Mouse (Mus musculus) heart, postnatal 36 days (tissue): ENCODE measurements around the gene Ptgir. TPM values are rescaled to one million over a fixed set of nuclear protein-coding genes. Genes with fewer than 3 reads are reported as not detected.

Experiments
- DNase-seq, 2 experiments: peaks; one replicate each; pipeline ENCODE4 v3.0.0; 2021 to 2022
- intact Hi-C: fragments of 180-260 bp; cut with DNase I; formaldehyde crosslinking; loops from one replicate; pipeline ENCODE4 v1.15.1; 2025
- total RNA-seq, 2 experiments: library from RNA; stranded (reverse); gene quantifications; 2 replicates each; pipeline ENCODE4 v1.2.3; 2021

Ptgir gene
- total RNA-seq, 2 experiments from 2014 or later, result 2.9 TPM

DNA sequence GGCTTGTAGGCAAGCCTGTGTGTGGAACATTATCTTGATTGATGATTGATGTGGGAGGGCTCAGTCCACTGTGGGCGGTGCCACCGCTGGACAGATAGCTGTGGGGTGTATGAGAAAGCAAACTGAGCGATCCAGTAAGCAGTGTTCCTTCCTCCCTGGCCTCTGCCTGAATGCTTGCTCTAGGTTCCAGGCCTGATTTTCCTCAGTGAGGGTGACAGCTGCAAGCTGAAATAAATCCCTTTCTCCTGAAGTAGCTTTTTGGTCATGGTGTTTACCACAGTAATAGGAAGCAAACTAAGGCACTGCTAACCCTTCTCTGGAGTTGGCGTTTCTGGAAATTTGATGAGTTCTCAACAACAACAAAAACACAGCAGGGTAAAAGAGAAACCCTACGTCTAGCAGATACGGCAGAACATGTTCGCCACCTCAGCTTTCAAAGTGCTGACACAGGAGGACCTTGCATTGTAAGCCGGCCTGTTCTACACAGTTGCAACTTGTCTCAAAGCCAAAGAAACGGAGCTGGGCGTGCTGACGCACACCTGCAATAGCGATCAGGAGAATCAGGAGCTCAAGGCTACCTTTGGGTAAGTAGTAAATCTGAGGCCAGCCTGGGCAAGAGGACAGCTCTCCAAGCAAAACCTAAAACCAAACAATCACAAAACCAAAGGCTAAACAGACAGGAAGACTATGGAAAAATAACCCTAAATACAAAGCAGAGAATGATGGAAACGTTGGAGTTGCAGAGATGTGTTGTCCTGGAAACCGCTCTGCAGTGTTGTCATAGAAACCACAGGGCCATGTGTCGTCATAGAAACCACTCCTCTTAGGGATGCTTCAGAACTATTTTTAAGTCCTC lies 50.3 kb downstream of the Ptgir start:
- no peak for DNase-seq
- intact Hi-C loops, result no loop called here

DNA sequence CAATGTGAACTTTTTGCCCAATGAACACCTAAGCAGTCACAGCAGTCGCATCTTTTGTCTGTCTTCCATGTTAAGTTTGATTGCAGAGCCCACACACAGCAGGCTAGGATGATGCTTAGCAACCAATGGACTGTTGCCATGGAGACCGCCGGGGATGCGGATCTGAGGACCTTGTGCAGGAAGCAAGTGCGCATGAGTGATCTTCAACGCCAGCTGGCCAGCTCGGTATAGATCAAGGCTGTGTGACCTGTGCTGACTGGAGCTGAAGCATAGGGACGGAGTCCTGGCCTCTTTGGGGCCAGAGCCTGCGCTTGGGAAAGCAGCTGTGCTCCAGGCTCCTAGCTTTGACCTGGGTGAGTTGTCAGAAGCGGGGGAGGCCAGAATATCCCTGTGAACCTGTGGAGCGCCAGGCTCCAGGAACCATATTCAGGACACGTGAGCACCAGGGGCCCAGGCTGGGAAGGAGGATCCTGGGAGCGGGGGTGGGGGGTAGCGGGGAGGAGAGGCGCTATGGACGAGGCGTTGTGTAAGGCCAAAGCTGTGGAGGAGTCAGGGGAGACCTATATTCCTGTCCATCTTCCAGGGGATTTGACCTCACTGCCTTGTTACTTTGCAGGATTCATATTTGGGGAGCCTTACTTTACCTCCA lies 53.4 kb downstream of the Ptgir start, which contains the start of gene Pnmal1:
TSS of gene Pnmal1 (plus strand) at position 141 of the 649 bp plus-strand sequence.
- no peak for DNase-seq
- intact Hi-C loops, result no loop called here

Other genes starting within 250 kb of the Ptgir start
- gene Ceacam15, start 230.8 kb upstream of the Ptgir start, total RNA-seq, result not detected
- not detected for gene Ceacam9, start 184.6 kb upstream of the Ptgir start, total RNA-seq
- 10 to 100 TPM; 80.0 to 81.8 TPM for gene Ap2s1, start 168.1 kb upstream of the Ptgir start, total RNA-seq
- 10 to 100 TPM; 21.3 to 22.8 TPM for gene Slc1a5, start 125.2 kb upstream of the Ptgir start, total RNA-seq
- gene Strn4, start 90.6 kb upstream of the Ptgir start, total RNA-seq, result 10 to 100 TPM; 54.1 to 61.3 TPM
- 10 to 100 TPM; 47.2 to 49.1 TPM for gene Fkrp, start 89.8 kb upstream of the Ptgir start, total RNA-seq
- 10 to 100 TPM; 17.8 to 19.3 TPM for gene Prkd2, start 63.6 kb upstream of the Ptgir start, total RNA-seq
- 10 to 100 TPM; 11.2 to 11.7 TPM for gene Dact3, start 31.2 kb upstream of the Ptgir start, total RNA-seq
- gene Gng8, start 14.7 kb upstream of the Ptgir start, total RNA-seq, result 1 to 10 TPM in 1 of 2 experiments, under 1 TPM in 1; 0.54 to 1.3 TPM
- 100 to 1,000 TPM; 182 to 193 TPM for gene Calm3, start 17.6 kb downstream of the Ptgir start, total RNA-seq
- 1 to 10 TPM; 3.4 to 3.9 TPM for gene Pnmal2, start 38.2 kb downstream of the Ptgir start, total RNA-seq
- not detected for gene Pnmal1, start 53.2 kb downstream of the Ptgir start, total RNA-seq
- not detected for gene Gm42372, start 76.6 kb downstream of the Ptgir start, total RNA-seq
- gene Ccdc8, start 86.2 kb downstream of the Ptgir start, total RNA-seq, result 1 to 10 TPM; 5.9 to 6.3 TPM
- gene Ppp5c, start 121.4 kb downstream of the Ptgir start, total RNA-seq, result 100 to 1,000 TPM; 107 to 109 TPM
- gene Hif3a, start 155.9 kb downstream of the Ptgir start, total RNA-seq, result 1 to 10 TPM; 2.5 to 2.6 TPM
- under 1 TPM; 0.14 to 0.16 TPM for gene Psg16, start 167.6 kb downstream of the Ptgir start, total RNA-seq
- gene Ceacam3, start 243.8 kb downstream of the Ptgir start, total RNA-seq, result not detected